Mouse (Mus musculus): ENCODE results near the gene Cyp2c65. TPM values are rescaled to one million over a fixed set of nuclear protein-coding genes. Genes with fewer than 3 reads are reported as not detected.

The Cyp2c65 gene
- total RNA-seq (2021): not detected
- long read RNA-seq, experiment 1: 0 reads
- long read RNA-seq, experiment 2: 0 reads

DNA sequence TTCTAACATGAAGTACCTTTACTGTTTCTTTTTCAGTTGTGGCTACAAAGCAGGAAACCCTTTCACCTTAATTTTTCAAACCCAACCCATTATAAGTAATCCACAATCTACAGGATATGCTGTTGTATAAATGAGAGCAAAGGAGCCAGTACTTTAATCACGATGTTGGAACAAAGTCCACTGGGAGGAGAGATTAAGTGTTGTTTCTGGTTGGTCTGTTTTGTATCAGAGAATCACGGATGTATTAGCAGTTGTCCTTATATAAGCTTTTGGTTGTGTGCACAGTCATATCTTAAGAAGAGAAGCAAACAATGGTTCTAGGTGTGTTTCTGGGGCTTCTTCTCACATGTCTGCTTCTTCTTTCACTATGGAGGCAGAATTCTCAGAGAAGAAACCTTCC, at the start of gene Cyp2c65:
Gene Cyp2c65, plus strand, starts transcription at position 297 of the 400 bp plus-strand sequence.
- no peak for DNase-seq

DNA sequence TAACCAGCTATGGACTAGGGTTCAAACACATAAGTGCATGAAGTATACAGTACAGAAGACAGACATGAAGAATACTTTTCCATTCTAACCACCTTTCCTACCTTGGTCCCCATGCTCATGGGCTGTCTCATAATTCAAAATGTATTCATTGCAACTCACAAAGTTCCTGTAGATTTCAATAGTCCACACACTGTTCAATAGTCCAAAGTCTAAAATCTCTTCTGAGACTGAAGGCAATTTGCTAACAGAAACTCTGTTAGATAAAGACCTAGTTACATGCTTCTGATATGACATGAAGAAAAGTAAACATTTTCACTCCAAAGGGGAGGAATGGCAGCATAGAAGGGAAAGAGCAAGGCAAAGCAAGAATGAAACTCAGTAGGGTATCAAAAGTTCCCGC, 2.9 kb upstream of the Cyp2c65 start:
- DNase-seq: no peak

DNA sequence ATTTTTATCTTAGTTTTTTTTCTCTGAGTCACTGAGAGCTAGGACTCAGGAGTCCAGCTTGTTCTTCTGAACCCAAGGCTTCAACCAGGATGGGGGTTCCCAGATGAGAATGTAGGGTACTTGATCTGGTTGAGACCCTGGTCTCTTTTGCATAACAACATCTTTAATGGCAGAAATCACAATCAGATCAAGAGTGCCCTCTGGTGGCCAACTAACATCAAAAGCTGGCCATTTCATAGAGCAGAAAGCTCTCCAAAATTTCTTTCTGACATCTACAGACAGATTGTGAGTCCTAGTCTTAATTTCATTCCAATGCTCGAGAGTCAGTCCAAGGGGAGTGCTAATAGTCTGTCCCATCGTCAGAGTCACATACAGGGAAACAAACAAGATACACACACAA, 38.0 kb downstream of the Cyp2c65 start:
- peak; percentile 3 for DNase-seq

DNA sequence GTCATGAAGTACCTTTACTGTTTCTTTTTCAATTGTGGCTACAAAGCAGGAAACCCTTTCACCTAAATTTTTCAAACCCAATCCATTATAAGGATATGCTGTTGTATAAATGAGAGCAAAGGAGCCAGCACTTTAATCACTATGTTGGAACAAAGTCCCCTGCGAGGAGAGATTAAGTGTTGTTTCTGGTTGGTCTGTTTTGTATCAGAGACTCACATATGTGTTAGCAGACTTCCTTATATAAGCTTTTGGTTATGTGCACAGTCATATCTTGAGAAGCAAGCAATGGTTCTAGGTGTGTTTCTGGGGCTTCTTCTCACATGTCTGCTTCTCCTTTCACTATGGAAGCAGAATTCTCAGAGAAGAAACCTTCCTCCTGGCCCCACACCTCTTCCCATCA, 52.8 kb downstream of the Cyp2c65 start, which contains the start of gene Cyp2c66:
Gene Cyp2c66, plus strand, starts transcription at position 255 of the 400 bp plus-strand sequence.
- no peak for DNase-seq

Other genes starting within 250 kb of the Cyp2c65 start
- gene Noc3l, start 241.8 kb upstream of the Cyp2c65 start, total RNA-seq (2021): 10 to 100 TPM; 12.5 TPM
- gene Tbc1d12, start 224.4 kb upstream of the Cyp2c65 start, total RNA-seq (2021): 1 to 10 TPM; 9.5 to 9.6 TPM
- gene Hells, start 130.1 kb upstream of the Cyp2c65 start, total RNA-seq (2021): 10 to 100 TPM; 13.5 to 16.8 TPM
- gene Cyp2c55, start 54.0 kb upstream of the Cyp2c65 start, total RNA-seq (2021): under 1 TPM; 0.15 to 0.21 TPM
- gene Cyp2c66, start 52.9 kb downstream of the Cyp2c65 start, total RNA-seq (2021): not detected
- 1 to 10 TPM; 2.2 to 2.5 TPM for gene Cyp2c29, start 208.4 kb downstream of the Cyp2c65 start, total RNA-seq (2021)